Mouse (Mus musculus): ENCODE data around the gene Ttc23. TPM values are rescaled to one million over a fixed set of nuclear protein-coding genes. Genes with fewer than 3 reads are reported as not detected.

The Ttc23 gene
- polyA plus RNA-seq, 2 experiments, result 3.0 to 3.7 TPM

GRCm38 (mm10) chr7:67662424-67662823, 15.2 kb downstream of the Ttc23 start:
- Histone ChIP-seq H3K9ac (replicated peaks) (no peak overlapping the region), H3K36me3 (replicated peaks; ENCODE audit: control insufficient read depth, insufficient read depth, low read depth) (no peaks in the 10 kb centered on the region), H3K4me1 (replicated peaks; ENCODE audit: control insufficient read depth in 2 of 2, insufficient read depth in 2 of 2, low read length in 1 of 2) (peaks cover 0 to 4% of the 10 kb centered on the region in 2 experiments; a peak in 1 of 4 replicates), H3K9me3 (ENCODE audit: control insufficient read depth, low read length) (no peaks in the 10 kb centered on the region), H3K4me2 (ENCODE audit: low read depth) (no peak overlapping the region), H3K27me3 (ENCODE audit: control insufficient read depth, insufficient read depth, low read length) (no peaks in the 10 kb centered on the region), H3K4me3 (ENCODE audit: insufficient read depth in 1 of 2, low read depth in 2 of 2, low read length in 2 of 2) (no peak overlapping the region), H3K27ac (no peak overlapping the region)
- peak; percentile 48; the same call in 1 of the 2 replicates for ATAC-seq (ENCODE audit: insufficient read depth)
- TF ChIP-seq CTCF (IDR thresholded peaks at IDR 0.05; ENCODE audit: low read depth) (no peak), EP300 (IDR thresholded peaks at IDR 0.05; ENCODE audit: low read depth) (no peak)
- no peak for DNase-seq (ENCODE audit: low read depth in 3 of 3, low spot score in 3 of 3)
- 67% methylated on average over 5 of the region's 5 CpGs for whole genome bisulfite sequencing (ENCODE audit: insufficient replicate concordance)

GRCm38 (mm10) chr7:67663981-67664694, 16.9 kb downstream of the Ttc23 start:
- Histone ChIP-seq H3K9me3 (ENCODE audit: control insufficient read depth, low read length) (no peaks in the 10 kb centered on the region), H3K36me3 (replicated peaks; ENCODE audit: control insufficient read depth, insufficient read depth, low read depth) (no peaks in the 10 kb centered on the region), H3K27ac (no peak overlapping the region), H3K27me3 (ENCODE audit: control insufficient read depth, insufficient read depth, low read length) (no peaks in the 10 kb centered on the region), H3K4me3 (ENCODE audit: insufficient read depth in 1 of 2, low read depth in 2 of 2, low read length in 2 of 2) (no peak overlapping the region), H3K4me1 (replicated peaks; ENCODE audit: control insufficient read depth in 2 of 2, insufficient read depth in 2 of 2, low read length in 1 of 2) (peaks cover 0 to 4% of the 10 kb centered on the region in 2 experiments; a peak in 1 of 4 replicates), H3K4me2 (ENCODE audit: low read depth) (no peak overlapping the region), H3K9ac (replicated peaks) (no peak overlapping the region)
- no peak for TF ChIP-seq EP300 (IDR thresholded peaks at IDR 0.05; ENCODE audit: low read depth)
- no peak for TF ChIP-seq CTCF (IDR thresholded peaks at IDR 0.05; ENCODE audit: low read depth)
- DNase-seq (ENCODE audit: low read depth in 3 of 3, low spot score in 3 of 3) (no peak), ATAC-seq (ENCODE audit: insufficient read depth) (no peak)
- WGBS (ENCODE audit: insufficient replicate concordance), result 73% methylated on average over 14 of the region's 14 CpGs

GRCm38 (mm10) chr7:67670965-67671364, 23.8 kb downstream of the Ttc23 start:
- Histone ChIP-seq H3K4me1 (replicated peaks; ENCODE audit: control insufficient read depth in 2 of 2, insufficient read depth in 2 of 2, low read length in 1 of 2) (no peaks in the 10 kb centered on the region), H3K27ac (no peak overlapping the region), H3K36me3 (replicated peaks; ENCODE audit: control insufficient read depth, insufficient read depth, low read depth) (no peaks in the 10 kb centered on the region), H3K9ac (replicated peaks) (no peak overlapping the region), H3K4me2 (ENCODE audit: low read depth) (no peak overlapping the region), H3K4me3 (ENCODE audit: insufficient read depth in 1 of 2, low read depth in 2 of 2, low read length in 2 of 2) (no peak overlapping the region), H3K9me3 (ENCODE audit: control insufficient read depth, low read length) (no peaks in the 10 kb centered on the region), H3K27me3 (ENCODE audit: control insufficient read depth, insufficient read depth, low read length) (no peaks in the 10 kb centered on the region)
- no peak for DNase-seq (ENCODE audit: low read depth in 3 of 3, low spot score in 3 of 3)
- TF ChIP-seq CTCF (IDR thresholded peaks at IDR 0.05; ENCODE audit: low read depth) (peak; percentile 61), EP300 (IDR thresholded peaks at IDR 0.05; ENCODE audit: low read depth) (no peak)
- WGBS (ENCODE audit: insufficient replicate concordance), result 78% methylated on average over 1 of the region's 1 CpGs
- no peak for ATAC-seq (ENCODE audit: insufficient read depth)

GRCm38 (mm10) chr7:67672650-67673049, 25.4 kb downstream of the Ttc23 start:
- no peaks in the 10 kb centered on the region for H3K27me3 ChIP-seq (ENCODE audit: control insufficient read depth, insufficient read depth, low read length)
- 7% methylated on average over 10 of the region's 10 CpGs for WGBS (ENCODE audit: insufficient replicate concordance)

GRCm38 (mm10) chr7:67673656-67674055, 26.4 kb downstream of the Ttc23 start:
- no peak for DNase-seq (ENCODE audit: low read depth in 3 of 3, low spot score in 3 of 3)
- Histone ChIP-seq H3K27me3 (ENCODE audit: control insufficient read depth, insufficient read depth, low read length) (no peaks in the 10 kb centered on the region), H3K4me3 (ENCODE audit: insufficient read depth in 1 of 2, low read depth in 2 of 2, low read length in 2 of 2) (no peak overlapping the region), H3K4me1 (replicated peaks; ENCODE audit: control insufficient read depth in 2 of 2, insufficient read depth in 2 of 2, low read length in 1 of 2) (no peaks in the 10 kb centered on the region), H3K9me3 (ENCODE audit: control insufficient read depth, low read length) (no peaks in the 10 kb centered on the region), H3K27ac (no peak overlapping the region), H3K36me3 (replicated peaks; ENCODE audit: control insufficient read depth, insufficient read depth, low read depth) (no peaks in the 10 kb centered on the region), H3K4me2 (ENCODE audit: low read depth) (no peak overlapping the region), H3K9ac (replicated peaks) (no peak overlapping the region)
- WGBS (ENCODE audit: insufficient replicate concordance), result 65% methylated on average over 5 of the region's 5 CpGs
- TF ChIP-seq EP300 (IDR thresholded peaks at IDR 0.05; ENCODE audit: low read depth) (no peak), CTCF (IDR thresholded peaks at IDR 0.05; ENCODE audit: low read depth) (no peak)
- no peak for ATAC-seq (ENCODE audit: insufficient read depth)

More at GRCm38 (mm10) chr7:67672650-67673049, 25.4 kb downstream of the Ttc23 start:
- no peaks in the 10 kb centered on the region for H3K36me3 ChIP-seq (replicated peaks; ENCODE audit: control insufficient read depth, insufficient read depth, low read depth)
- no peaks in the 10 kb centered on the region for H3K9me3 ChIP-seq (ENCODE audit: control insufficient read depth, low read length)
- DNase-seq (ENCODE audit: low read depth in 3 of 3, low spot score in 3 of 3), result peak; percentile 41 to 47 (median 44)
- H3K4me2 ChIP-seq (ENCODE audit: low read depth), result no peak overlapping the region
- H3K9ac ChIP-seq (replicated peaks), result no peak overlapping the region
- no peaks in the 10 kb centered on the region for H3K4me1 ChIP-seq (replicated peaks; ENCODE audit: control insufficient read depth in 2 of 2, insufficient read depth in 2 of 2, low read length in 1 of 2)
- TF ChIP-seq EP300 (IDR thresholded peaks at IDR 0.05; ENCODE audit: low read depth) (no peak), CTCF (IDR thresholded peaks at IDR 0.05; ENCODE audit: low read depth) (peak; percentile 95)
- no peak overlapping the region for H3K4me3 ChIP-seq (ENCODE audit: insufficient read depth in 1 of 2, low read depth in 2 of 2, low read length in 2 of 2)
- ATAC-seq (ENCODE audit: insufficient read depth), result no peak
- H3K27ac ChIP-seq, result no peak overlapping the region

All from liver, embryonic 14.5 days (tissue).